Mouse (Mus musculus): Measurements from ENCODE around the gene E130114P18Rik.

Gene E130114P18Rik

GRCm38 (mm10) chr4:97804638-97805037, 26.8 kb upstream of the E130114P18Rik start:
- DNase-seq, result no peak

GRCm38 (mm10) chr4:97803791-97804190, 25.9 kb upstream of the E130114P18Rik start:
- DNase-seq, result no peak

DNA sequence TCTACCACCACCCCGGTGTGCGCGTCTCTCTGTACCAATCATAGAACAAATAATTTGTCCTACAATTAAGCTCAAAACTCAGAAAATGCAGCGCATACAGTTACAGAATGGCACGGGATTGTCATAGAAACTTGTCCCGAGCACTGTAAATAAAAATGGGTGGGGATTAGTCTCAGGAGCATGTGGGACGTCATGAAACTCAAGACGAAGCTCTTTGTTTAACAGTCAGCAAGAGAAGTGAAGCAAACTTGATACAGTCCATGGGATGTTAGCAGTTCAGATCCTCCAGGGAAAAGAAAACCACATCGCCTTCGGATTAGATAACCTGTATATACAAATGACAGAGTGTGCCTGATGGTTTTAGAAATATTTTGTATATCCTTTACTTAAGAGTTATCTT, 18.6 kb upstream of the E130114P18Rik start:
- no peak for DNase-seq

DNA sequence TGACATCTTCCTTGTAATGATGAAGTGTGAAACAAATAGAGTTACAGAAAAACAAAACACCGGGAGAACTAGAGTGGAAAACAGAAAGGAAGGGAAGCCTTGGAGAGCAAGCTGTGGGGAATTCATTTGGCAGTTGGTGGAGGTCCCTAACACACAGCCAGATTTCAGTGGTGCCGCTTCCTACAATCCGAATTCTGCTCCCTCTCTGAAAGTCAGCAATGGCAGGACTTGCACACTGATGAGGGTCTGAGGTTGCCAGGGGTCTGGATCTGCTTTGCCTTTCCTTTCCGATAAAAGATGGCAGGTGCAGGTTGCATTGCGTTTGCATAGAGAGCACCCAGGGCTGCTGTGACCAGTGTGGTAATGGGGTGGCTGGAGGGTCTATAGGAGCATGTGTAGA, 18.1 kb upstream of the E130114P18Rik start:
- DNase-seq, result no peak

GRCm38 (mm10) chr4:97794865-97795264, 17.0 kb upstream of the E130114P18Rik start:
- DNase-seq, result no peak

DNA sequence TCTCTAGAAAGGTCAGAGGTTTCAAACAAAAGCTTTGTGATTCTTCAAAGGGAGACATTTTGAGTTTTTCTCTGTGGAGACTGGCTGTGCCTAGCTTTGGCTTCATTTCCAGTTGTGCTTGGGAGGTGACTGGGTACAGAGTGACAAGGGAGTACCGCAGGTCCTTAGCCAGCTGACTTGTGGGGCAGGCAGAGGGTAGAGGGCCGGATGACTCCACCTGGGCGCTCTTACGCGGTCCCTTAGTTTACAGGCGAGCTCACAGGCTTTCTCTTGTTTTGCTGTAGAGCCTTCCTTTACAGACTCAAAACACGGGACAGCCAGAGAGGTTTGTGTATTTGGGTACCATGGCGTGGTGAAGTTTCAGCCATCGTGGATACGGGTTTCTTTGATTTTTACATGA, 16.1 kb upstream of the E130114P18Rik start:
- DNase-seq, result no peak

DNA sequence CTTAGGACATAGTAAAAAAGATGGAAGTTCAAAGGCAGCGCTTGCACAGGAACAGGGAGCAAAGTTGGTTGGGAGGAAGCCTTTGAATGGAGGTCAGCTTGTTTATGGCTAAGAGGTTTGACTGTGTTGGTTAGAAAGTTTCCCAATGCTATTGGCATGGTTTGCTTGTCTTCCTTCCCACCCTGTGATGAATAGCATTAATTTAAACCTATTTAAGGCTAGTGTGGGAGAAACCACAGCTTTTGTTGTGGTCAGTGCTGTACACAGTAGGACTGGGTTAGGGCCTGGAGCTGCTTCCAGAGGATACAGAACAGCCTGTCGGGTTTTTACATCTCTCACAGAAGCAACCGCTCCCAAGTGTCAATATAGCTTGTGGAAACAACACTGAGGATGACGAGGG, 10.7 kb upstream of the E130114P18Rik start:
- DNase-seq, result no peak

DNA sequence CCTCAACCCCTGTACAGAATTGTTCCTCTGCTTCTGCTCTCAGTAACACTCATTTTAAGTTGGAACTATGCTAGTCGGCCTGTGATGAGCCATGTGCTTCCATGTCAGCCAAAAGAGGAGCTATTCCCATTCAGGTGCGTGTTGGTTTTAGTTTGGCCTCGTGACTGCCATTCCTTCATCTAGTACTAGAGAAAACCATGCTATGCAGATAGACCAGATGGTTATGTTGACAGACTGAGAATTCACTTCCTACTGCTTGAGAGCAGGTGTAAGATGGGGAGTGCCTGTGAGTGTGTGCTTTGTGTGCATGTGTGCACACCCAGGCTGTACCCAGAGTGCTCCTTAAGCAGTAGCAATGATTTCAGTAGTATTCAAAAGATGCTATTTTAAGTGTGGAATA, 9.6 kb upstream of the E130114P18Rik start:
- no peak for DNase-seq

DNA sequence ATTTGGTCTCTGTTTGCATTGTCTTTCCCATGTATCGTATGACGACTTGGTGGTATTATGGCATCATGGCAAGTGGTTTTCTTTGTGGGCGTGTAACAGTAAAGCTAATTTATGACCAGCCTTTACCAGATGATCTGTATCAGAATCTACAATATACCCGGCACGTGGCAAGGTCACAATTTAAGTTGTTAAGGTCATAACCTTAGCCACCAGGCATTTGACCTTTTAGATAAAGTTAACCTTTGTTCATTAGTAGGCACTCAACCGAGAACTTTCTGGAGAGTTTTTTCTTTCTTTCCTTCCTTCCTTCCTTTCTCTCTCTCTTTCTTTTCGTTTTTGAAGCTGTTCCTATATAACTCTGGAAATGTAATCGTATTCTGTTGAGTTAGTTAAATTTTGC, 8.7 kb upstream of the E130114P18Rik start:
- DNase-seq, result no peak

- DNase-seq, result no peak
Observed at GRCm38 (mm10) chr4:97785547-97786271, 7.8 kb upstream of the E130114P18Rik start.

DNA sequence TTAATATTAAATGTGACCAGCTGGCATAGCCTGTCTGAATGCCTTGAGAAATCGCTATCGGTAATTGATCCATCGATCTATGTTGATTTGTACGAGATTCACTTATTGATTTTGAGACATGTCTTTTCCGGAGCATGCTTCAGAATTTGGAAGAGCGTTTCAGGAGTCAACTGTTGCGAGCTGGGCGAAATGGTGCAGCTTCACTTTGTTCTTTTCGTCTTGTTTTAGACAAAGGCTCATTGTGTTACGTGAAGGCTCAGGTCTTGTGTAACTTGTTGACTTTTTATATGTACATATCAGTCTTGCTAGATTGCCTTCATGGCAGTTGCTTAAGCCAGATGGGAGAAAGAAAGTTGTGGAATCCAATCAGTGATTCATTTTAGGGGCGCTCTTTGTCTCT, 6.4 kb upstream of the E130114P18Rik start:
- no peak for DNase-seq

DNA sequence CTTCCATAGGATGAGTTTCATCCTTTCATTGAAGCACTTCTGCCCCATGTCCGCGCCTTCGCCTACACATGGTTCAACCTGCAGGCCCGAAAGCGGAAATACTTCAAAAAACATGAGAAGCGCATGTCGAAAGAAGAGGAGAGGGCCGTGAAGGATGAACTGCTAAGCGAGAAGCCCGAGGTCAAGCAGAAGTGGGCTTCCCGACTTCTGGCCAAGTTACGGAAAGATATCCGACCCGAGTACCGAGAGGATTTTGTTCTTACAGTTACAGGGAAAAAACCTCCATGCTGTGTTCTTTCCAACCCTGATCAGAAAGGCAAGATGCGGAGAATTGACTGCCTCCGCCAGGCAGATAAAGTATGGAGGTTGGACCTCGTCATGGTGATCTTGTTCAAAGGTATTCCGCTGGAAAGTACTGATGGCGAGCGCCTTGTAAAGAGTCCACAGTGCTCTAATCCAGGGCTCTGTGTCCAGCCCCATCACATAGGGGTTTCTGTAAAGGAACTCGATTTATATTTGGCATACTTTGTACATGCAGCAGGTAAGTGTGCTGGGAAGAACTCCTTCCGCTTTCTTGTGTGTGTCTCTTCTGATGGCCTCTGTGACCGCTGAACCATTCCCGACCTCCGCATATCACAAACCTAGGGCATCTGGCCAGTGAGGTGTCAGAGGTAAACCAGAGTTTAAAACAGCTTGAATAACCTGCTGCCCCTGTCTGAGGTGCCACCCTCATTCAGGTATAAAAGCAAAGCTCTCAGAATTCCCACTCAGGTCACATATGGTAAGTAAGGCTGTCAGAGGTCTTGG, 5.4 kb upstream of the E130114P18Rik start:
- DNase-seq, result no peak

- no peak for DNase-seq
Observed at GRCm38 (mm10) chr4:97782497-97782896, 4.6 kb upstream of the E130114P18Rik start.

DNA sequence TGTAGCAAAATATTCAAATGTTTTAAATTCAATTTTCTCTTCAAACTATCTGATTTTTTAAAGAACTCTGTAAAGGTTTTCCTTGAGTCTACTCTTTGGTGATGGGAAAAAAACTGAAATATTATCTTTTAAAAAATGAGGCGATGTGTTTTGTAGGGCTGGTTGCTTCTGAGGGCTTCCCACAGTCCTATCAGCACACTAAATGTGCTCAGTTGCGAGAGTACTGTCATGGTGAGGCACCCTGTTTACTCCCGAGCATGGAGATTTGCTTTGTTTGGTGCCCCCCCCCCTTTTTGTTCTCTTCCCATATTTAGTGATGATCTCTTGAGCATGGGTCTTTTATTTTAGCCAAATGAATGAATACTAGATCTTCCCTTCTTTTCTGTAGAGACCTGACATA, 4.2 kb upstream of the E130114P18Rik start:
- no peak for DNase-seq

GRCm38 (mm10) chr4:97780666-97781435, 3.0 kb upstream of the E130114P18Rik start:
- DNase-seq, result no peak

DNA sequence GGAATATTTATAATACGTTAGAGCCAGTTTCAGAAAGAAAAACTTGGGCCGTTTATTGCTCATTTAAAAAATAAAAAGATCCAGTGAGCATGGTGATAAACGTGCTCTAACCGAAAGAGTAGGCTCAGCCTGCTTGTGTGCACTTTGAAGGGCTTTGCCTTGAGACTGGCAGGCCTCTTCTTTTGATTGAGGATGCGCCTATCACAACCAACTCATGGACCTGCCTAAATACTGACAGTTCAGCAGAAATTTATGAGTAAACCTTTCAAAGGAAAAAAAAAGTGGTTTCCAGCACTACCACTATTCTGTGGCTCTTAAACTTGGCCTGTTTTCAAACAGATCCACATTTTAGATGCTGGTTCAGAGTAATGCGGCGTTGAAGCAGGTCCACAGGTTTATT, 2.1 kb upstream of the E130114P18Rik start:
- DNase-seq, result no peak

DNA sequence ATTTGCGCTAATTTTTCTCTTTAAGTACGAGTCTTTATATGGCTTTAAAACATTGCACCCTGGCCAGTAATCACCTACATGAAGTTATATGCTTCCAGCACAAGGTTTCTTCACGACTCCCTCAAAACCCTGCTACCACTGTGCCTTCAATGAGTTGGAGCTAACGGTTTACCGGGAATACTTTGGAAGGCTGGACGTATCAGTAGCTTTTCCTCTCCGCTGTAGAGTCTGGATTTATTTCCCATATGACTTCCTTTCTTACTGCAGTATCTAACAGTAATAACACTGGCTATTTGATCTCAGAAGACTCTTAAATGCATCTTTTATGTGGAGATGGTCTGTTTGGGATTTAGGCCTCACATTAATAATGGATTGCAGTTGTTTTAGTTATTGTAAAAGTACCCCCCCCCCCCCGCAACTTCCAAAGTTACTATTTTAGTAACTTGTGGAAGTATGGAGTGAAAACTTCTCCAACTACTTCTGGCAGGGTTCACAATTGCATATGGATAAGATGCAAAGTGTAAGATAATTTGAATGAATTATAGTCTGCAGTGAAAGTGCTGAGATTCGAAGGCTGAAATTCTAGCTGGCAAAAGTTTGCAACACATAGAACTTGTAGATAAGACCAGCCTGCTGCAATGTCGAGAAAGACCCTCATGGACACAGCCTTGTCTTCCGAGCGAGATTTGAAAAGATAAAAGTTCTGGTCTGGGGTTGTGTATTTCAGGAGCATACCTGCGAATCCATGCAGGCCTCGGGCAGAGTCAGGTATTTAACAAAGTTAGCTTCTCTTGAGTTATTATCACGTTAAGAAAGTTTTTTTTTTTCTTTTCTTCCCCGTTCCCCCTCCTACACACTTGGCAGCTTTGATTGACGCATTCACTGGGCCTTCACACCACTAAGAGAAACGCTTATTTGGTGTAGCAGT, 1.4 kb upstream of the E130114P18Rik start:
- DNase-seq, result no peak

DNA sequence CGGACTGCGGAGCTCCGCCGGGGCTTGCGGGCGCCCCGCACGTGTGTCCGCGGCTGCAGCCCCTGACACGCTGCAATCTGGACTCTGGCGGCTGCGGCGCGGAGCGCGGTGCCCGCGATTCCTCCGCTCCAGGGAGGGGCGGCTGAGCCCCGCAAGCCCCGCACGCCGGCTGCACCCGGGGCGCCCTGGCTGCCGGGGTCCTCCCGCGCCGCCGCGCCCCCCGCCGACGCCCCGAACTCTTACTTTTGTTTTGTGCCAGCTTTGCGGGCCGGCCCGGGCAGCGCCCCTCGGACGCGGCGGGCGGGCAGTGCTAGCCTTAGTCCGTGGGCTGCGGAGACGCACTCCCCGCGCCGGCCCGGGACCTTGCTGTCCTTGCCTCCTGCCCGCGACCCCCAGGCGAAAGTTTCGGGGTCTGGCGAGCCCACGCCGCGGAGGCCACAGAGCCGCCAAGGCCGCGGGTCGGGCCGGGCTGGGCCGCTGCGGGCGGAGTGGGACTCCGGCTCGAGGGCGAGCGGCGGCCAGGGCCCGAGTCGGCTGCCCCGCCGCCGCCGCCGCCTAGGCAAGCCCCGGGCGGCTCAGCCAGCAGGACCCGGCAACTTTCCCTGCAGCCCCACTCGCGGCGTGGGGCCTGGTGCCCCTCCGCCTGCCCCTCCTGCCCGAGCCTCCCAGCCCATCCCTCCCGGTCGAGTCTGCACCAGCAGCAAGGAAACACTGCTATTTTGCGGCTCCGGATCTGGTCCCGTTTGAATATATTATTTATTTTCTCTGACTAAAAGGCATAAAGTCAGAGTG, 529 bp upstream of the E130114P18Rik start:
- DNase-seq, result peak; percentile 58

DNA sequence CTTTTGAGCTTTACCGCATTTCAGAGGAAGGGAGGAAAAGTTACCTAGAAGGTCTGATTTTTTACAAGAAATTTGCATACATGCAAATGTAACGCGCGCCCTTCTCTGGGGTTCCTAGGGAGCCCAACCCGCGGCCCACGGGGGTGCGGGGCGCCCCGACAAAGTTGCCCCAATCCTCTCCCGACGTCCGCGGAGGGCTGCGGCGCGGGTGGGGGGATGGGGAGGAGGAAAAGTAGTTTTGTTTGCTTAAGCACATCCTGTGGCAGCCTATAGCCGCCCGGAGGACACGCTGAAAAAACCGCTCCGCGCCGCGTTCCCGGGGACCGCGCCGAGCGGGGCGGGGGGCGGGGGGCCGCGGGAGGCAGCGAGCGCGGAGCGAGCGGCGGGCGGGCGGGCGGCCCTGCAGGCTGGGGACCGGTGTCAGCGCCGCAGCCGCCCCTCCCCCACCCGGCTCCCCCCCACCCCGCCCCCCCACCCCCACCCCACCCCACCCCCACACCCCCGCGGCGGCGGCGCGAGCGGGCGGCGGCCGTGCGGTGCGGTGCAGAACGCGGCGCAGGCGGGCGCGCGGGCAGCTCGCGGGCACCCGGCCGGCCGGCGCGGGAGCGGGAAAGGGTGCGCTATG, 685 bp downstream of the E130114P18Rik start:
- DNase-seq, result peak; percentile 79

DNA sequence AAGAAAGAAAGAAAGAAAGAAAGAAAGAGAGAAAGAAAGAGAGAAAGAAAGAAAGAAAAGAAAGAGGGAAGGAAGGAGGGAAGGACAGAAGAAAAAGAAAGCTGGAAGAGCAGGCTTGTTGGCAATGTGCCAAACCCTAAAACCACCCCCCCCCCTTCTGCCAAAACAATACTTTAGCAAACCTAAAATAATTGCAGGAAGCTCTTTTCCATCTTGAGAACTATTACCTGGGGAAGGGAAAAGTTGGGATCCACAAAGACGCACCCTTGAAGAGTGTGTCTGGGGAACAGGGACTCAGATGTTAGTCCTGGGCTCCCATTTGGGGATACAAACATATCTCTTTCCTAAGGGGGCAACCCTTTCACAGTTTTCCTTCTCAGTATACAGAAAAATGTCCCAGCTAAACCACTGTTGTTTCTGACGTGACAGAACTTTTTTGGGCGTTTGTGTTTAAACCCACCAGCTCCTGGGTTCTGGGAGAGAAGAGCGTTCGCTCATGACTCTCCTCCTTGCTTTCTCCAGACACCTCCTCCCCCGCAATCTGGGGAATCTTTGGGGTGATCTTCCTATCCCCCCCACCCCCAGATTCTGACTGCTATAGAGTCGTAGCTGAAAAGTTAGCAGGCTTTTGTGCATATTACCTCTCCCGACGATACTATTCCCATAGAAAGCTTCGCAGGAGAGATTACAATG, 1.3 kb downstream of the E130114P18Rik start:
- peak; percentile 41 for DNase-seq

Measured in kidney, postnatal 10 days (tissue).